Mouse (Mus musculus): ENCODE data around the gene Rgcc.

DNA sequence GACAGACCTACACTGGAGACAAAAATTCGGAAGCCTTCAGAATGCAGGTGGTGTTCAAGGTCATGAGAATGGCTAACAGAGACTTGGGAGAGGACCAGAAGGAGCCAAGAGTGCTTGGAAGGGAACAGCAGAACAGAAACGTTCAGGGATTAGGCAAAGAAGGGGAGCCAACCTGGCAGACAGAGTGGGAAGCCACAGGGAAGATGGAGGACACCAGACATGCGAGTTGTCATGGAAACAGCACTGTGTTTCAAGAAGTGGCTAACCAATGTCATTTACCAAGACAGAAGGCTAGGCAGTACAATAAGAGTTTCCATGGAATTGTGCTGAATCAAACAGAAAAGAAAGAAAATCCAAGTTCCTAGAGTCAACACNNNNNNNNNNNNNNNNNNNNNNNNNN, 56.9 kb downstream of the Rgcc start:
- no peak for TF ChIP-seq CTCF (IDR thresholded peaks at IDR 0.05; ENCODE audit: extremely low read depth, insufficient read depth, low read length)
- TF ChIP-seq POLR2A (IDR thresholded peaks at IDR 0.05; ENCODE audit: extremely low read depth, insufficient read depth, low read length): no peak

Measured in cortical plate, adult 2 months (tissue).